Mouse (Mus musculus) spleen, adult 18-20 months (tissue): Measurements from ENCODE around the gene Vdr.

Experiments used
- DNase-seq, 2 experiments: peaks; one replicate each; pipeline ENCODE4 v3.0.0; 2022; ENCODE audit warnings: mixed read lengths in 2 of 2

Gene Vdr

DNA sequence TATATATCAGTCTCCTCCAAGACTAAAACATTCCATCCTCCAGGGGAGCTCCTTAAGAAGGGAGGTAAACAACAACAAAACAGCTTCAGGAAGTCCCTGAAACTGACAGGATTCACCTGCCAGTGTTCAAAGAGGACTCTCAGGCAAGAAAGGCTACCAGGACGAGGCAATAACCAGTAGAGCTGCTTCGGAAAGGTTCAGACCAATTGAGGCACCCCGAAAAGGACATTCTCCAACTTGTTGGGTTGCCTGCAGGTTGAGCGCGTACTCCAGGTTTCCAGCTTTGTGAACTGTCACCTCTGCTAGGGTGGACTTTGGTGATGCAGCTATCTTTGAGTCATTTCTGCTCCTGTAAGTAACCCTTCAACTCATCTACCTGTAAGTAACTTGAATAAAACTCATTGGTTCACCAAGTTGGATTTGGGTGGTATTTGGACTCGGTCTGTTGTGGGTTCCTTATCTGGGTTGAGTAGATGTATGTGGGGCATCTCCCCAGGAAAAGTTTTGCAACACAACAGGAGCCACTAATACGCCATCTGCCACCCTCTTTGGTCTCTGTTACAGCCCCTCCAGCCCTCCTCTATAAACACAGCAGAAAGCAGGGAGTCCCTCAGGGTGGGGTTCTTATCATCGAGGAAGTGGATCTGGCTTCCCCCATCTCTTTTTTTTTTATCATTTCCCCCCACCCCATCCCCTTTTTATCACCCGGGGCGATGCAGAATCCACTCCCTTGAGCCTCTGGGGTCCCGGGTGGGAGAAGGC lies 64.1 kb downstream of the Vdr start:
- DNase-seq: no peak

DNA sequence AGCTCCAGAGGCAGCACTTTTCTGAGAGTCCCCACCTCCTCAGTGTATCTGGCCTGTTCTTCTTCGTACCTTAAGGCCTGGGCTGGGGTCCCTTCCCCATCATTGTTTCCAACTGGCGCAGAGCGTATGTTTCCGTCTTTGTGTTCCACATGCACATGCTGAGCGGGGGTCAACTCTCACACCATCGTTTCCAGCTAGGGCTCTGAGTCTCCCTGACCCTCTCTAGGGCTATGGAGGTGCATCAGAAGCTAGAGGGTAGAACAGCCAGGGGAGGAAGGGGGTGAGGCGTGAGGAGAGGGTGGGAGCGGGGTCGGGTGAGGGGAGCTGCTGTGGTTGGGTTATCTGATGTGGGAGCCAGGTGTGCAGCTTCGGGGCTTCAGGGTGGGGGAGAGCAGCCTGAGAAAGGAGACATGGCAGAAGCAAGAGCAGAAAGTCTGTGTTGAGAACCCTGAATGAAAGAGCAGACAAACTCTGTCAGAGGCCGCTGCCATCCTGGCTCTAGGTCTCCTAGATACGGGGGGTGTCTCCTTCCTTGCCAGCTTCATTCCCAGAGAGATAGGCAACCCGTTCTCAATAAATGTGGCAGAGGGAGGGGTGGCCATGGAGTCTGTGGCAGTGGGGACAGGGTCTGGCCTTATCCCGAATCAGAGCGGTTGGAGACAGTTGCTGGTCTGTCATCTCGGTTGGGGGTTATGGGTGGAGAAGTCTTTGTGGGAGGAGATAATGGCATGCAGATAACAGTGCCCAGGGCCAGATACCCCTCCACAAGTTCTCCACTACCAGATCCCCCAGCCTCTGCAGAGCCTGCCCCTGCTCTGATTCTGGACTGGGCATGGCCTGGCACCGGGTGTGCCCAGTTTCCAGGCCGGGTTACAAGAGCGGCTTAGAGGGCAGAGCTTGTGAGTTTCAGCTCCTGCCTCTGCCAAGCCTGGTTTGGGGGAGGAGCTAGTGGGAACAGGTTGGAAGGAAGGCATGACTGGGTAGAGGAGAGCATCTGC lies 66.1 kb downstream of the Vdr start, which contains the start of gene Hdac7:
Gene Hdac7 (minus strand): TSS at position 466 of the 998 bp plus-strand sequence.
- no peak for DNase-seq

DNA sequence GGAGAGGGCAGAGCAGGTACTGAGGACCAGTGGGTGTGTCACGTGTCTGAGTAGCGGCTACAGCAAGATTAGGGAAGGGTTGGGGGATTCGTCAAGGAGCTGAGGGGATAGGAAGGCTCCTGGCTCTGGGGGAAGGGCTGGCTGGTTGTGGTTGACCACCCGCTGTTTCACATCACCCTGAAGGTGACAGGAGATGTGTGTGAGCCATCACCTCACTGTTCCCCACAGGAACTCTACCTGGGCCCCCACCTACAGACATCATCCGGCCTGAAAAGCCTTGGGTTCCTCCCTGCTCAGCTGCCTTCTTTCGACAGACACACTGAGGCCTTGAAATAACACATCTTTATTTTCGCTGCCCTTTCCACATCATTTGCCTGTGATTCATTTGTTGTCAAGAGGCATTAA lies 67.2 kb downstream of the Vdr start:
- no peak for DNase-seq

GRCm38 (mm10) chr15:97842058-97842457 lies 68.4 kb downstream of the Vdr start:
- no peak for DNase-seq

DNA sequence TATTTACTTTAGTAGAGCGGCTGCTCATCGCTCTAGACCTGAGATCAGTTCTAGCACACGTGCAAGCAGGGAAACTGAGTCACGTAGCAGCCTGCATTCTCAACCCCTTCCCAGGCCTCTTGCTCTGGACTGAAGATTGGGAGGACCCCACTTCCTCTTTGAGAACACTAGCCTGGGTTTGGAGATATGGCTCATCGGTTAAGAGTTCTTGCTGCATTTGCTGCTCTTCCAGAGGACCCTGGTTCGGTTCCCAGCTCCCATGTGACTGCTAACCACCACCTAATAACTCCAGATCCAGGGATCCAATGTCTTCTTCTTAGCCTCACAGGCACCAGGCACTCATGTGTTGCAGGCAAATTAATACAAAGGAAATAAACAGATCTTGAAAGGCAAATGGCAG lies 69.0 kb downstream of the Vdr start:
- DNase-seq: no peak

- no peak for DNase-seq
Measured at GRCm38 (mm10) chr15:97840781-97841180, 69.6 kb downstream of the Vdr start.

GRCm38 (mm10) chr15:97839991-97840455 lies 70.4 kb downstream of the Vdr start:
- no peak for DNase-seq

GRCm38 (mm10) chr15:97839473-97839872 lies 71.0 kb downstream of the Vdr start:
- DNase-seq: no peak

DNA sequence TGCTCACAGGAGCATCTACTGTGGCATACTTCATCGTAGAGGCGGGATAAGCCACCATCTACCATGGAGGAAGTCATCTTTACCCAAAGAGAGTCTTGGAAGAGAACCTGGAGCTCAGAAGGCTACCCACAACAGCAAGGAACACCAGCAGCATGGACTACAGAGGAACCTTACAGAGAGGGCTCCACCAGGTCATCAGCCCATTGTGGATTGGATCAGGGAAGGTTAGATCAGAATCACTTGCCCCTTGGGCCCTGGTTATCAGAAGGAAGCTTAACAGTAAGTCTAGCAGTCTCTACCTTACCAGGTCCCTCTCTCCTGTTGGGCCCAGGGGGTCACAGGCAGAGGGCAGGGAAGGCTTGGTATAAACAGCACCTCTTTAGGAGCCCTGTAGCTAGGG lies 71.4 kb downstream of the Vdr start:
- DNase-seq: no peak

GRCm38 (mm10) chr15:97838395-97838794 lies 72.0 kb downstream of the Vdr start:
- DNase-seq: no peak

DNA sequence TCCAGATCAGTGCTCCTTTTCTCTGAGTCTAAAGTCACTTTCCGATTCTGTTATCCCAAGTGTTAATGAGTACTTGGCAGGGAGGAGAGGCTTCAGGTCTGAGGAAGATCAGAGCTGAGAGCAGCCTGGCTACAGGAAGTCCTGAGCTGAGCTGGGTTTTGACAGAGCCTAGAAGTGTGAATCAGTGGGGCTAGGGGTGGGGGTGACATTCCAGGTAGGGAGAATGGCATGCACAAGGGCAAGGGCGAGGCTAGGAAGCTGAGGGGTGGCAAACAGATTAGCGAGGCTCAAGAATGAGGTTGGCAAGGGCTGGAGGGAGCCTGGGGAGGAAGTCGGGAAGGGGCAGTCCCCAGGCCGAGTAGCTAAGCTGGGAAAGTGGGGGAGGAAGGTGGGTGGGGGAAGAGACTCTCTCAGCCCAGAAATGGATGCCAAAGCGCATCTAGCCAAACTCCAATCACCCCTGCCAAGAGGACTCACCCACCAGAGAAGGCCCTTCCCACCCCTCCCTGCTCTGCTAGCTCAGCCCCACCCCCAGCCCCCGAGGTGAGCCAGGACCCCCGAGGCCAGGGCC lies 72.9 kb downstream of the Vdr start:
- DNase-seq: no peak

GRCm38 (mm10) chr15:97836894-97837247 lies 73.6 kb downstream of the Vdr start:
- no peak for DNase-seq

GRCm38 (mm10) chr15:97836153-97836893 lies 74.1 kb downstream of the Vdr start:
- no peak for DNase-seq

- no peak for DNase-seq
Measured at GRCm38 (mm10) chr15:97832764-97833479, 77.5 kb downstream of the Vdr start.

DNA sequence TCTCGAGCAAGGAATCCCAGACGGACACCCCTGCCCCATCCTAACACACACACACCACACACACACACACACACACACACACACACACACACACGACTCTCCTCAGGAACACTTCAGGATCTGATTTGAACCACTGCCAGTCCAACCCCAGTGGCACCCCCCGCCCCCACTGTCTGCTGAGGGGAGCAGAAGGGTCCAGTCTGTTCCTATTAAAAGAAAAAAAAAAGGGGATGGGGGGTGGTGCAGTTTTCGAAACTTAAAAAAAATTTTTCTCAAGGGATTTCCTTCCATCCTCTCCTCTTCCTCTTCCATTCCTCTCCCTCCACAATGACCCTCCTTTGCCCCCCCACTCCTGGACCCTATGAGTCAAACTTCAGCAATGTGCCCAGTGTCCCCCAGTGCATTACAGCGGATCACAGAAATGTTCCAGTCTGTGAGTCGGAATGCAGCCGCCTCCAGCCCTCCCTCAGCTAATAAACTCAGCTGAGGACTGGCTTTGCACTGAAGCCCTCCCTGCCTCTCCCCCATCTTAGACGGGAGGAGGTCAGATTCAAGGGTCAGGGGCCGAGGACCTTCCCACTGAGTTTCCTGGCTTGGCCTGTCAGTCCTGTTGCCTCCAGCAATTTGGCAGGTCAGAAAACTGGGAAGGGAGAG lies 78.3 kb downstream of the Vdr start:
- peak in 1 of 2 experiments; percentile 17 for DNase-seq

DNA sequence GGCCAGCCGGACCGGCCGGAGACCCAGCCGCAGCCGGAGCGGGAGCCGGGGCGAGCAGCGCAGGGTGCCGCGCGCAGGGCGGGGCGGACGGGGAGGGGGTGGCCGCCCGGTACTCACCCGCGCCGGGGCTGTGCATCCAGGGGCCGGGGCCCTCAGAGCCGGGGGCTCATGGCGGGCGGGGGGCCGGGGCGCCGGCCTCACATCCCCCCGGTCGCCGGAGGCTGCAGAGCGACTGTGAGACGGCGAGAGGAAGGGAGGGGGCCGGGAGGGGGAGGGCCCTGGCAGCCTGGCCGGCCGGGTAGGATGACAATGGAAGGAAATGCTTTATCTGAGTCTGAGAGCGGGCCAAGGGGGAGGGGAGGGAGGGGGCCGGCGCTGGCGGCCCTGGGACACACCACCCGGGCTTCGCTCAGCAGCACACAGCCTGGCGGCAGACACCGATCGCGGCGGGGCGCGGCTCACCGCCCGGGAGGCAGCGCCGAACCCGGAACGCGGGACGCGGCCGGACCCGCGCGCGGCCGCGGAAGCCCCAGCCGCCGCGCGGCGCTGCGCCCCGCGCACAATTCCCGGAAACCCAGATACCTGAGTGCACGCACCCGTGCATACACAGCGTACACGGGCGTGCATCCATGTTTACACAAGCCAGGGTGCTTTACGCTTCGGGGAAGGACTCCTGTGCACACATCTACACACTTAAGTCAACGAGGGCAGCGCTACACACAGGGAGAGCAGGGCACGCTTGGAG lies 79.0 kb downstream of the Vdr start:
- DNase-seq: peak; percentile 55 to 64

- peak; percentile 48 to 58 for DNase-seq
Measured at GRCm38 (mm10) chr15:97830788-97831241, 79.6 kb downstream of the Vdr start.

DNA sequence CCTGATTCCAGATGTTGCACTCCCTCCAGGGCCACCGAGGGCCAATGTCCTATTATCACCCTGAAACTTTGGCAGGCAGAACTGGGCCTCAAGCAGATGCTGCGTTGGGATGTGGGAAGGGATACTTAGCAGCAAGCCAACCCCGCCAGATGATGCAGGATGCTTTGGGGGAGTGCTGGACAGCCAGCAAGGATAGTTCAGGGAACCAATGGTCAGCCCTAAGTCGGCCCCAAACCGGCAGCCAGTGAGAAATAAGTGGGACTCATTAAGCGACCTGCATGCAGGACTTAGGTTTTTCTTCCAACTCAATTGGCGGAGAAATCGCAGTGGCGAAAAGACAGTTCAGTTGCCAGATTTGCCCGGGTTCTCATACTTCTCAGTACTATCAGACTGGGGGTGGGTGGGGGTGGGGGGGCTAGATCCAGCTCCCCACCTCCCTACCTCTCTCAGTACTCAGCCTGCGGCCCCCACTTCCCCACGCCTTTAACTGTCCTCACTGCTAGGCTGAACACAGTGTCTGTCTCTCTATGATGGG lies 80.1 kb downstream of the Vdr start:
- no peak for DNase-seq

GRCm38 (mm10) chr15:97829432-97829831 lies 81.0 kb downstream of the Vdr start:
- no peak for DNase-seq

DNA sequence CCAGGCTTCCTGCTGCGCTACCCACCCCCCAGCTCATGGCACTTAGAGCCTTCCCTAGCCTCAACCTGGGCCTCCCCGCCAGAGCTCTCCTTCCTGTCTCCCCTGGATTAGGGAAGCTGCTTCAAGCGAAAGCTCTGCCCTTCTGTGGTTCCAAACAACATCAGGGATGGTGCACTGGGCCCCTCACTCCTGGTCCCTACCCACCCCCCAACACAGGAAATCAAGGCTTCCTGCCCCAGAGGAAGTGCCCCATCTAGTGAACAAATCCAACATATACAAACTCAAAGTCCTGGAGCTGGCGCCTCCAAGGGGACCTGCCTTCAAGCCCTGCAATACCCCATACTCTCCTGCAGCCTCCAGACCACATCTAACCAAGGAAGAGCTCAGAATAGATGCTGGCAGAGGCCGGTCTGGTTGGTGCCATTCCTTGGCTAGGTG lies 81.5 kb downstream of the Vdr start:
- no peak for DNase-seq
